Mouse (Mus musculus) bone marrow macrophage, adult 2 months (primary cell): ENCODE measurements around the gene Palld. TPM values are rescaled to one million over a fixed set of nuclear protein-coding genes. Genes with fewer than 3 reads are reported as not detected.

Experiments used
- H3K27ac ChIP-seq: 2 replicates; pipeline ENCODE4 v1.5.1; 2012; ENCODE audit warnings: low read depth, low read length; ENCODE audit not compliant: insufficient read depth
- H3K4me1 ChIP-seq: 2 replicates; pipeline ENCODE4 v1.6.1; 2012; ENCODE audit warnings: low read length; ENCODE audit not compliant: control insufficient read depth, insufficient read depth
- H3K4me3 ChIP-seq: 2 replicates; pipeline ENCODE4 v1.5.1; 2012; ENCODE audit warnings: mild to moderate bottlenecking, low read length, moderate library complexity; ENCODE audit not compliant: insufficient read depth
- CTCF ChIP-seq: IDR thresholded peaks from 2 replicates; pipeline ENCODE4 v1.5.1; 2012; ENCODE audit warnings: low read depth, mild to moderate bottlenecking, low read length, moderate library complexity
- POLR2A ChIP-seq: IDR thresholded peaks from 2 replicates; pipeline ENCODE4 v1.6.1; 2012; ENCODE audit warnings: mild to moderate bottlenecking, low read depth, low read length, borderline replicate concordance
- polyA plus RNA-seq: library from polyadenylated mRNA; stranded (reverse); fragments of >200 nt; gene quantifications from 2 replicates; pipeline ENCODE4 v1.2.4, GENCODE M21; 2012; ENCODE audit not compliant: missing spikeins, insufficient read depth, insufficient read length

The Palld gene
- polyA plus RNA-seq, 1 experiment = 6.4 TPM

DNA sequence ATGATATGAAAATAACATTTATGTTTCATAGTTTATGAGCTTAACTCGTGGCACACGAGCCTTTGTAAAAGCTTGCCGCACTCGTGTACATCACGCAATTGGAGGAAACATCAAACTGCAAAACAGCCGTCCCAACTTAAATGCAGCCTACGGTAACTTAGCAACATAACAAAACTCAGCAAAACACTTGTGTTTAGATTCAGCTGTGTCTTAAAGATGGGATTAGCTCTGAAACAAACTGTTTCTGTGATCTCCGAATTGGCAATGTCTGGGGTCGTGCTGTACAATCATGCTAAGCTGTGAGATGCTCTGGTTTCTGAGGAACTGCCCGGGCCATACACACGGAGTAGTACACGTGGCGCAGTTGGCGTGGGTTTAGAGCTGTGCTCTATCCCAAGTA, 375.5 kb downstream of the Palld start:
- Histone ChIP-seq H3K4me3 (no peak overlapping the region), H3K4me1 (no peaks in the 10 kb centered on the region), H3K27ac (no peak overlapping the region)
- TF ChIP-seq POLR2A (no peak), CTCF (no peak)

DNA sequence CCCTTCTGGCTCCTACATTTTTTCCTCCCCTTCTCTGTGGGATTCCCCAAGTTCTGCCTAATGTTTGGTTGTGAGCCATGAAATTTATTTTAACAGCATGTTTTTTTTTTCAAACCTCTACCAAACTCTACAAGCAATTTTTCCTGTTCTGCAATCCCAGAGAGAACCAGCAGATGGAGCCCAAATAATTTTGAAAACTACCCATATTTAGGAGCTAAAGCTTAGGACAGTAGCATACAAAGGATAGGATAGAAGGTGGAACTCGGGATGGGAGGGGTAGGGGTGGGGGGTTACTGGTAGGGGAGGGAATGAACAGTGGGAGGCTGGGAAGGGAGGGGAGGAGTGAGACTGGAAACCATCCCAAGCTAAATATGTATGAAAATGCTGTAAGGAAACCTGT, 380.4 kb downstream of the Palld start:
- peaks cover 10% of the 10 kb centered on the region for H3K4me1 ChIP-seq
- TF ChIP-seq CTCF = peak; percentile 16; the same call in 1 of the 2 replicates
- no peak for TF ChIP-seq POLR2A
- H3K27ac ChIP-seq = no peak overlapping the region

DNA sequence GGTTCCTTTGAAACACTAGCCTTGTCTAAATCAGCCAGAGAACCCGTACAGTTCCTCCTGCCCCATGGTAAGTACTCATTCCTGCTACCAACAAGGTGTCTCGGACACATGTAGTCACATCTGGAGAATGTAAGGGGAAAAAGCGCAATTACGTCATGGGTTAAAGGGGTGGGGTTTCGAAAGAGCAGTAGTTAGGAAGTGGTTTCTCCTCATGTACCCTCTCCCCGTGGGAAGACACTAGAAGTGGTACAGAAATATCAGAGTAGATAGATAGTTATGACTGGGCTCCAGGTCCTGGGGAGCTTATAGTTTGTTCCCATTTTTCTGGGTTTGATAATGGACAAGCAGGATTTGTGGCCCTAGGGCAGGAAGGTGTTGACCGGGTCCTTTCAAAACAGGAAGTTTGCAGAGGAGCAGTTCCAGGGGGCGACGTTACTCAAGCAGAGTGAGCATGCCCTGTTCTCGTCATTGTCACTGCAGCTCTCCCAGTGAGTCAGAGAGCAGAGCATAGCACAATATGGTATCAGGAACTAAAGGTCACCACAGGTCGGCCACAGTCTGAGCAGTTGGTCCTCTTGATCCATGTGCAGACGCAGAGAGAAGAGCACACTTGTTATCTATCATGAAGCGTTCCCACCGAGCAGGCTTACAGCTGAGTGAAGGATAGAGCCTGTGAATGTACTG, 384.8 kb downstream of the Palld start:
- Histone ChIP-seq H3K27ac (0 out of 2 replicates have a peak overlapping the region, but pooled peaks have one; percentile 7), H3K4me1 (peaks cover 10% of the 10 kb centered on the region), H3K4me3 (no peak overlapping the region)
- no peak for TF ChIP-seq POLR2A
- no peak for TF ChIP-seq CTCF

More for the DNA sequence above, 380.4 kb downstream of the Palld start:
- H3K4me3 ChIP-seq = no peak overlapping the region

DNA sequence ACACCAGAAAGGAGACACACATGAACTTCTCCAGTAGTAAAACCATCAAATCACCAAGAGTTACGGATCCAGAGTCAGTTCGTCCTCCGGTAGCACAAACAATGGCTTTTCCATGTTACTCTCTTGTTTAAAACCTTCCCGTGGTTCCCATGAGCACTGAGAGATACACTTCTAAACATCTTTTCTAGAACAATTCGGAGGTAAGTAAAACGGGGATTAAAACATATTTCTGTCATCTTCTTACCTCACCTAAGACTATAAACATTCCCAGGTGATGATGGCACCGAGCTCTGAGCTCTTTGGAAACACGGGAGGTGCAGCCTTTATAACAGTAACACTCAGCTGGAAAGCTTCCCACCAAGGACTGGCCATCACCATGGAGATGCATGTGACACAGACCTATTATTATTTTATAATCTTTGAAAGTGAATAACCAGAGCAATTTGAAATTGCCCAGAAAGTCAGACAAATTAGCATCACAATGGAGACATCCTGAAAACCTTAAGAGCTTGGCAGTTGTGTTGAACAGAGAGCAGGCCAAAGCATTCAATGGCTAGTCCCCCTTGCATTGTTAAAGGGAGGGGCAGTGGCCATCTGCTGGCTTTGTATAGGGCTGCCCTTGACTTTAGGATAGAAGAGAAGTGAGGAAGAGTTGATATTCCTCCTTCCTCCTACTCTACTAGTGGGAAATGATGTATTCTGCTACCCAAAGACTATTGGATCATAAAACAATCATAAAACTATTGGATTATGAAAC, 385.6 kb downstream of the Palld start:
- no peak overlapping the region for H3K27ac ChIP-seq
- H3K4me1 ChIP-seq = peaks cover 10% of the 10 kb centered on the region
- TF ChIP-seq POLR2A (no peak), CTCF (no peak)
- H3K4me3 ChIP-seq = no peak overlapping the region

DNA sequence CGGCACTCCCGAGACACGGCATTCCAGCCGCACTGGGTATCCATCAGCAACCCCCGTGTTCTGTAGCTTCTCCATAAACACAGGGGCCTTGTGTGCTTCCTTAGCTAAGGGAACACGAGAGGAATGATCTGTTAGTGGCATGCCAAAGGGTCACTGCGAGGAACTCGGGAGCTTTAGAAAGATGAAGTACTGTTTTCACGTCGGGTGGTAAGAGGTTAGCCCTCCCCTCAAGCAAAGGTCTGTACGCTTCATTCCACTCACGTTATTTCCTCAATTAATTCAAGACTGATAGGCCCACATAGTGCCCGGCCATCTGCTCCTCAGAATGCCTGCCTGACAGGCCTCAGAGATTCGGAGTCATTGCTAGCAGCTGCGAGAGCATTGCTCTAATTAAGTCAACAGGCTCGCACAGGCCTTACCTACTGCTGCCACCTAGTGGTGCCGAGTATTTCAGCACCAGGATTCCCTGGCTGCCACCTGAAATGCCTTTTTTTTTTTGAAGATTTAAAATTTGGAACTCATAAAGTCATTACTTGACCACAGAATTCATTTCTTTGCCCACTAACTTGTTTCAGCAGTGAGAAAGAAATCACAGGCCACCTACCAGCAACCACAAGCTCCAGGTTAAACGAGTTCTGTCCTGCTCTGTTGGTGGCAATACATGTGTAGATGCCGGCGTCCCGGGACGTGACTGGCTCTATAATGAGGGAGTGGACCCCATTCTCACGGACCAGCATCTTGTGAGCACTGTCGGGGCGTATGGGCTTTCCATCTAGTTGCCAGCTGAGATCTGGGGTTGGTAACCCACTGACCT, 386.4 kb downstream of the Palld start:
- no peak overlapping the region for H3K4me3 ChIP-seq
- TF ChIP-seq POLR2A = no peak
- peak; percentile 56; the same call in 1 of the 2 replicates for TF ChIP-seq CTCF
- no peak overlapping the region for H3K27ac ChIP-seq
- H3K4me1 ChIP-seq = peaks cover 10% of the 10 kb centered on the region

DNA sequence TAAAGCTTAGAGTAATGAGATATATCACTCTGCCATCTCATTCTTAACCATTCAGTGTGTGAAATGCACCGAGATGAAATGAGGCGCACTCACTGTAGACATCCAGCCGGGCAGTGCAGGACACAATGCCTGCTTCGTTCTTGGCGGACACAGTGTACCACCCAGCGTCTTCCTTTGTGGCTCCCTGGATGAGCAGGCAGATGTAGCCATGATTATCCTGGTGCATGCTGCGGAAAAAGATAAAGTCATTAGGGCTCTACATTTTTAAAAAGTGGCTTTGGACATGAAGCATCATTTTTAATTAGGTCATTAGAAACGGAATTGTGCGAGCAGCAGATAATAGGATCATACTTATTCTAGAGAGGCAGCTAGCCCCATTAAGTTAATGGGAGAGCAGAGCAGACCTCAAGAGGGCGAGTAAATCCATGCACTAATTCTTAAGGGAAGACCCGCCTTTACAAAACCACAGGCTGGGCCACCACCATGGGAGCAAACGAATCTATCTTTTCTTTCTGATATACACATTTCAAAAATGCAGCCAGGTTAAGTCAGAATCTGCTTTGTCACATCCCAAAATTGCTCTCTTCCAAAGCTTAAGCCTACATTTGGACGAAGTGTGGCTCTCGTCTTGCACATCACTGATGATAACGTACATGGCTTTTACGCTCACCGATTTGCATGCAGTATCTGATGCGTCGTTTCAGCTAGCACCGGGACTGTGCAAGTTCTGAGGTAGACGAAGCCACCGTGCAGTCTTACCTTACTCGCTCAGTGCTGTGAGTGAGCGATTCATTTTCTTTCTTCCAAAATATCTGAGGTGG, 387.2 kb downstream of the Palld start:
- Histone ChIP-seq H3K4me3 (no peak overlapping the region), H3K27ac (no peak overlapping the region), H3K4me1 (peaks cover 10% of the 10 kb centered on the region)
- TF ChIP-seq CTCF (no peak), POLR2A (no peak)

DNA sequence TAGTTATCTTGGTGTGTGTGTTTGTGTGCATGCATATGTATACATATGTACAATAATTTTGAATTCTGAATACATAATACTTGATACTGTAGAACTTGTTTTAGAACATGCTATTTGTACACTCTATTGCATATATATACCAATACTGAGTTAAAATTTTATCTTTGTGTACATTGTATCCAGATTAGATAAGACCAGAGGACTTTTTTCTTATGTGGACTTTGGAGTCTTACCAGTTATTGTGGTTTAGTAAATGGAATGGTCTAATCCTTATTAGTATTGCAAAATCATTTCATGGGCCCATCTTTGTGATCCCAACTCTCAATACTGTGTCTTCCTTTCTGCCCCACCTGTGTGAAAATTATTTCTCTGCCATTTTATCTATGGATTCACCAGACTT, 400.2 kb downstream of the Palld start:
- no peak overlapping the region for H3K27ac ChIP-seq
- 0 out of 2 replicates have a peak, but pooled peaks cover 3% of the 10 kb centered on the region for H3K4me1 ChIP-seq
- H3K4me3 ChIP-seq = no peak overlapping the region
- TF ChIP-seq CTCF = no peak

DNA sequence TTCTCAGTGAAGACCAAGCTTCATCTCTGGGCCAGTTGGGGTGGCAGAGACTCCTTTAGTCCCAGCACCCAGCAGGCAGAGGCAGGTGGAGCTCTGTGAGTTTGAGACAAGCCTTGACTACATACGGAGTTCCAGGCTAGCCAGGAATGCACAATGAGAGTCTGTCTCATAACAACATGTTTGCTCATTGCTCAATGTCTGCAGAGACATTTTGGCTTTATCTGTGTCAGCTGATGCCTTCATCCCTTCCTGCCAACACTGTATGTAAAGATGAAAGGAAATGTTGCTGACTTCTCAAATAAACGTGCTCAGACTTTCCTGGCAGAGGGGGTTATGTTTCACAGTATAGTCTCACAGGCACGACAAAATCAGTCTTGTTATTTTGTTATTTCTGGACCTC, 401.6 kb downstream of the Palld start:
- H3K4me3 ChIP-seq = no peak overlapping the region
- no peak for TF ChIP-seq POLR2A
- TF ChIP-seq CTCF = no peak
- no peak overlapping the region for H3K27ac ChIP-seq
- H3K4me1 ChIP-seq = 0 out of 2 replicates have a peak, but pooled peaks cover 3% of the 10 kb centered on the region

DNA sequence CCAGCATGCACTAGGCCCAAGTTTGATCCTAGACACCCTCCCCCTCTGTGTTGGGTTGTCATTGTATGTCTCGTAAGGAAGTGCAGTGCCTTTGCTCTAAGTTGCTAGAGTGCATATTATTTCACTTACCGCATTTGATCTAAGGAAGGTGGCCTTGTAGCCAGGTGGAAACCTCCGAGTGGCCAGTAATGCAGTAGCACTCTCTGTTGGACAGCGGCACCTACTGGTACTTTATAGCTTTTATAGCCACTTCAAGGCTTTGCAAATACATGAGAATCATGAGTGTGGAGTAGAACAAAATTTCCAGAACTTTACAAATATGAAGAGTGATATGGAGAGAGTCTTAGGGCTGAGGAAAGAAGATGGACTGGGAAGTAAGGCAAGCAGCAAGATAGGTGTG, 403.5 kb downstream of the Palld start:
- Histone ChIP-seq H3K4me3 (no peak overlapping the region), H3K4me1 (0 out of 2 replicates have a peak, but pooled peaks cover 3% of the 10 kb centered on the region), H3K27ac (no peak overlapping the region)
- TF ChIP-seq CTCF (no peak), POLR2A (no peak)
